Comparison of ENCODE assay signal across 22 mouse cellular contexts in genomic region chr9:21600186-21600585, GRCm38 (mm10).
"Had no signal": no experiment of that assay in that cellular context is flagged by ENCODE, and none has a peak within 500 bp of the region (broad histone marks: within the 10 kb centered on the region; RNA-seq: fewer than 3 reads in every experiment).

No protein-coding gene starts in this region.

- H3K4me1 ChIP-seq: neural tube, embryonic 12.5 days had no signal

- H3K9ac ChIP-seq: kidney, embryonic 15.5 days; limb, embryonic 13.5 days; lung, embryonic 14.5 days; midbrain, embryonic 12.5 days; midbrain, embryonic 15.5 days; neural tube, embryonic 12.5 days; neural tube, embryonic 15.5 days had no signal

- H3K9me3 ChIP-seq: kidney, embryonic 15.5 days; limb, embryonic 10.5 days; limb, embryonic 13.5 days; midbrain, embryonic 12.5 days; midbrain, embryonic 15.5 days; neural tube, embryonic 12.5 days; neural tube, embryonic 15.5 days had no signal

- H3K27ac ChIP-seq: kidney, embryonic 15.5 days; layer of hippocampus, adult 2 months; limb, embryonic 10.5 days; limb, embryonic 13.5 days; midbrain, embryonic 12.5 days; midbrain, embryonic 15.5 days; neural tube, embryonic 12.5 days; neural tube, embryonic 15.5 days had no signal

- H3K4me2 ChIP-seq: kidney, embryonic 15.5 days; limb, embryonic 13.5 days; lung, embryonic 14.5 days; midbrain, embryonic 12.5 days; midbrain, embryonic 15.5 days; neural tube, embryonic 12.5 days; neural tube, embryonic 15.5 days had no signal

- H3K4me3 ChIP-seq: kidney, embryonic 15.5 days; layer of hippocampus, adult 2 months; limb, embryonic 10.5 days; limb, embryonic 13.5 days; midbrain, embryonic 12.5 days; midbrain, embryonic 15.5 days; neural tube, embryonic 12.5 days; neural tube, embryonic 15.5 days had no signal

- H3K27me3 ChIP-seq: kidney, embryonic 15.5 days; limb, embryonic 13.5 days; midbrain, embryonic 12.5 days; midbrain, embryonic 15.5 days; neural tube, embryonic 12.5 days; neural tube, embryonic 15.5 days had no signal

- ATAC-seq: intestine, postnatal 0 days; lung, postnatal 0 days; midbrain, embryonic 15.5 days had no signal

- DNase-seq: kidney, adult 8-10 months; kidney, postnatal 10 days; kidney, postnatal 36 days; layer of hippocampus, adult 9-11 months; lung, embryonic 14.5 days; lung, postnatal 36 days; right cerebral cortex, adult 18-20 months; right cerebral cortex, postnatal 14 days; right cerebral cortex, postnatal 4 days; thymus, adult 2 months; thymus, postnatal 14 days; thymus, postnatal 4 days had no signal
